Mouse (Mus musculus) large intestine, adult 2 months (tissue): ENCODE data around the gene Rnf113a1. TPM values are rescaled to one million over a fixed set of nuclear protein-coding genes. Genes with fewer than 3 reads are reported as not detected.
"Not testable (repeated sequence)": the region's sequence is repeated elsewhere in the genome, so short reads cannot be mapped to it uniquely, and the experiment has no call there.

Source experiments
- DNase-seq: peaks from one replicate; pipeline ENCODE4 v3.0.0-alpha.2; 2012; ENCODE audit warnings: low read depth, low spot score
- WGBS: fragments of 180-500 bp; shearing (Covaris S2); methylation state at CpG from one replicate; pipeline ENCODE4 v1.1.7; 2018; 5-methylcytosine and 5-hydroxymethylcytosine counted together
- polyA plus RNA-seq: library from polyadenylated mRNA; depleted of rRNA; stranded (reverse); fragments of >200 nt; gene quantifications from 2 replicates; pipeline ENCODE4 v1.2.3, GENCODE M21; 2012; rRNA removed

Rnf113a1 gene
- polyA plus RNA-seq: 2.8 and 3.3 TPM in 2 replicates

- 18% methylated on average over 63 of the region's 63 CpGs for WGBS
- peak; percentile 35 for DNase-seq
Measured at GRCm38 (mm10) chrX:37191105-37191743, at the start of gene Rnf113a1, which contains the start of gene Ndufa1. Gene Rnf113a1 (plus strand): TSS chrX:37191245. Gene Ndufa1 (minus strand): TSS chrX:37191163.

- WGBS: 90% methylated on average over 3 of the region's 3 CpGs
- DNase-seq: no peak
Measured at GRCm38 (mm10) chrX:37141732-37142131, 49.3 kb upstream of the Rnf113a1 start.

- DNase-seq: not testable (repeated sequence)
- no CpG with 5 or more reads among the region's 4 CpGs for WGBS
Measured at GRCm38 (mm10) chrX:37144498-37144897, 46.5 kb upstream of the Rnf113a1 start.

GRCm38 (mm10) chrX:37144954-37145353, 46.1 kb upstream of the Rnf113a1 start:
- no peak for DNase-seq
- WGBS: 96% methylated on average over 2 of the region's 2 CpGs

- WGBS: 60% methylated on average over 4 of the region's 4 CpGs
- DNase-seq: no peak
Measured at GRCm38 (mm10) chrX:37157839-37158238, 33.2 kb upstream of the Rnf113a1 start.

GRCm38 (mm10) chrX:37161169-37161568, 29.9 kb upstream of the Rnf113a1 start:
- DNase-seq: no peak
- WGBS: 64% methylated on average over 10 of the region's 10 CpGs

- 75% methylated on average over 18 of the region's 18 CpGs for WGBS
- DNase-seq: no peak
Measured at GRCm38 (mm10) chrX:37163115-37163514, 27.9 kb upstream of the Rnf113a1 start.

- WGBS: 16% methylated on average over 3 of the region's 3 CpGs
- peak; percentile 13 for DNase-seq
Measured at GRCm38 (mm10) chrX:37167085-37167484, 24.0 kb upstream of the Rnf113a1 start.

GRCm38 (mm10) chrX:37168742-37169141, 22.3 kb upstream of the Rnf113a1 start, which contains the start of gene Akap14:
Gene Akap14 (minus strand): TSS chrX:37168842.
- 48% methylated on average over 5 of the region's 5 CpGs for WGBS
- no peak for DNase-seq

- DNase-seq: not testable (repeated sequence)
- WGBS: 55% methylated on average over 8 of the region's 8 CpGs
Measured at GRCm38 (mm10) chrX:37184401-37184800, 6.6 kb upstream of the Rnf113a1 start.

- 16% methylated on average over 20 of the region's 20 CpGs for WGBS
- DNase-seq: no peak
Measured at GRCm38 (mm10) chrX:37190755-37191104, 315 bp upstream of the Rnf113a1 start.

- DNase-seq: no peak
- WGBS: 25% methylated on average over 28 of the region's 28 CpGs
Measured at GRCm38 (mm10) chrX:37191744-37192379, 817 bp downstream of the Rnf113a1 start.

- WGBS: 59% methylated on average over 8 of the region's 8 CpGs
Measured at GRCm38 (mm10) chrX:37198676-37199075, 7.6 kb downstream of the Rnf113a1 start.

GRCm38 (mm10) chrX:37210941-37211340, 19.9 kb downstream of the Rnf113a1 start, which contains the start of gene Gm9:
Gene Gm9 (minus strand): TSS chrX:37211041.
- WGBS: 87% methylated on average over 10 of the region's 10 CpGs
- DNase-seq: no peak

More at GRCm38 (mm10) chrX:37198676-37199075, 7.6 kb downstream of the Rnf113a1 start:
- DNase-seq: no peak

GRCm38 (mm10) chrX:37222158-37222557, 31.1 kb downstream of the Rnf113a1 start, which contains the start of gene Rhox1:
Gene Rhox1 (minus strand): TSS chrX:37222258.
- DNase-seq: not testable (repeated sequence)
- WGBS: 68% methylated on average over 1 of the region's 1 CpGs

Other genes with a start within 250 kb of the Rnf113a1 start
- 4.9 and 12.1 TPM in 2 replicates for gene Sept6, start 199.5 kb upstream of the Rnf113a1 start, polyA plus RNA-seq
- 0.18 TPM in 1 of 2 replicates, not detected in the other for gene Sowahd, start 142.4 kb upstream of the Rnf113a1 start, polyA plus RNA-seq
- gene Rpl39, start 105.8 kb upstream of the Rnf113a1 start, polyA plus RNA-seq: 104 and 119 TPM in 2 replicates
- 2.0 and 3.3 TPM in 2 replicates for gene Upf3b, start 80.9 kb upstream of the Rnf113a1 start, polyA plus RNA-seq
- 1.1 and 1.7 TPM in 2 replicates for gene Nkap, start 64.5 kb upstream of the Rnf113a1 start, polyA plus RNA-seq
- gene Akap14, start 22.4 kb upstream of the Rnf113a1 start, polyA plus RNA-seq: not detected in 2 replicates
- gene Ndufa1, start 82 bp upstream of the Rnf113a1 start, polyA plus RNA-seq: 253 and 320 TPM in 2 replicates
- gene Gm9, start 19.8 kb downstream of the Rnf113a1 start, polyA plus RNA-seq: not detected in 2 replicates
- not detected in 2 replicates for gene Rhox1, start 31.0 kb downstream of the Rnf113a1 start, polyA plus RNA-seq
- gene Rhox2a, start 53.7 kb downstream of the Rnf113a1 start, polyA plus RNA-seq: not detected in 2 replicates
- not detected in 2 replicates for gene Rhox3a, start 58.7 kb downstream of the Rnf113a1 start, polyA plus RNA-seq
- gene Rhox4a, start 74.1 kb downstream of the Rnf113a1 start, polyA plus RNA-seq: not detected in 2 replicates
- gene Rhox3a2, start 188.8 kb downstream of the Rnf113a1 start, polyA plus RNA-seq: not detected in 2 replicates
- not detected in 2 replicates for gene Rhox4a2, start 199.6 kb downstream of the Rnf113a1 start, polyA plus RNA-seq
- not detected in 2 replicates for gene Rhox2b, start 220.8 kb downstream of the Rnf113a1 start, polyA plus RNA-seq
- not detected in 2 replicates for gene Rhox4b, start 241.2 kb downstream of the Rnf113a1 start, polyA plus RNA-seq